Mouse (Mus musculus) Patski (cell line): Measurements from ENCODE around the gene Txnrd2. TPM values are rescaled to one million over a fixed set of nuclear protein-coding genes. Genes with fewer than 3 reads are reported as not detected.

Experiments used
- ATAC-seq: fragments of 100-300 bp; one replicate; pipeline ENCODE4 v1.8.0; 2021
- CTCF ChIA-PET: fragments of 350-600 bp; sonication (Branson Sonifier 250); formaldehyde crosslinking; loops from one replicate; lab custom pipeline; 2022; ENCODE audit warnings: inconsistent platforms; lab: Charles Lee
- POLR2A ChIA-PET: fragments of 350-600 bp; sonication (Branson Sonifier 250); formaldehyde crosslinking; loops from one replicate; lab custom pipeline; 2022; ENCODE audit warnings: antibody characterized with exemption, inconsistent platforms; lab: Charles Lee
- DNase-seq: peaks from one replicate; pipeline ENCODE4 v3.0.0-alpha.2; 2011; ENCODE audit warnings: low read depth, low spot score
- H3K27me3 ChIP-seq: fragments of 371-371 bp; one replicate; pipeline ENCODE4 v1.5.1; 2021
- CTCF ChIP-seq: fragments of 100-300 bp; IDR thresholded peaks from one replicate; pipeline ENCODE4 v1.5.1; 2021
- in situ Hi-C: fragments of 300-500 bp; cut with MboI; formaldehyde crosslinking; loops from 3 replicates; pipeline ENCODE4 v1.11.1; 2018; ENCODE audit warnings: low pct_unique_long_range_greater_than_20kb, mixed read lengths
- polyA plus RNA-seq: library from polyadenylated mRNA; unstranded; gene quantifications from one replicate; pipeline ENCODE4 v1.2.3, GENCODE M21; 2021

The Txnrd2 gene
- polyA plus RNA-seq, 1 experiment from 2014 or later: 25.2 TPM

DNA sequence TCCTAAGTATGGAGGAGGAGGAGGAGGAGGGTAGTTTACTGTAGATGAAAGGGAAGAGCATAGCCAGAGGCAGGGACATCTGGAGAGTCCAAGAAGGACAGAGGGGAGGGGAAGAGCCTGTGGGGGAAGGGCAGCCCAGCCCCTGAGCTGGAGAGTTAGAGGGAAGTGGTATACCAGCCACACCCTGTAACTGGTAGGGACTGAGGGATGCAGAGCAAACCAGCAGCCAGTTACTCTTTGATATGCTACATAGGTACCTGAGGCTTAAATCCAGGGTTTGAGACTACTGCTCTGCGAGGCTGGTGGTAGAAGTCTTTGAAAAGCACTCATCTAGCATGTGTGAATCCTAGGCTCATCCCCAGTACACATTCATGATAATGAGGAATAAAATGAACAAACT lies 64.7 kb downstream of the Txnrd2 start:
- no peak for TF ChIP-seq CTCF
- POLR2A ChIA-PET: interaction anchor here (1.1 kb wide), 1 partner anchor 11 kb away, joined by 6 read pairs; no protein-coding TSS in a partner anchor
- ATAC-seq (no peak), DNase-seq (no peak)
- CTCF ChIA-PET: no interaction called here
- in situ Hi-C loops: no loop called here
- H3K27me3 ChIP-seq: no peaks in the 10 kb centered on the region

DNA sequence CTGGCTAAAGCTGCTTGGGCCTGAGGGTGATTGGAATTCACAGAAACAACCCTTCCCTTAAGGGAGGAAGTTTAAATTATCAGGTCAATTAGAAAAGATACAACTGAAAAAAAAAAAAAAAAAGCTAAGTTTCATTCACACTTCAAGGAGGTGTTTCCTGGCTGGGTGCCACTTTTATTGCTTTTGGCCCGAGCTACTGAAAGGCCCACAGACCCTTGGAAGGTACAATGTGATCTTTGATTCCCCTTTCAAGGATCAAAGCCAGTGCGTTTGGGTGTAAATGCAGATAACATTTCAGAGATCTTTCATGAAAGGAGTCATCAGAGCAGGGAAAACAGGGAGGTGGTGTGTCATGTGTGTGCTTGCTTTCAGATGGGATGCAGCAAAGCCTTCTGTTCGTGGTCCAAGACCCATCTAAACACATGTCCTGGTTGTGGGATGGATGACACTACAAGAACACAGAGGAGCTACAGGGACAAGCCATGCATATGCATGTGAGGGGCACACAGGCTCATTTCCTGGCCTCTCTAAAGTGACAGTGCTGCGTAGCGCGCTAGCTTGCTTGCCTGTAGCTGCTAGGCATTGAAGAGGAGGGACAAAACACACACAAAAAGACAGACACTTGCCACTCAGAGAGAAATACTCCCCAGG lies 71.8 kb downstream of the Txnrd2 start:
- DNase-seq (no peak), ATAC-seq (peak; percentile 45)
- POLR2A ChIA-PET: interaction anchor here (1.1 kb wide), 1 partner anchor 18 kb away, joined by 3 read pairs; no protein-coding TSS in a partner anchor
- CTCF ChIA-PET: interaction anchor here (0.8 kb wide), 1 partner anchor 10 kb away, joined by 3 read pairs; no protein-coding TSS in a partner anchor
- H3K27me3 ChIP-seq: no peaks in the 10 kb centered on the region
- no peak for TF ChIP-seq CTCF
- in situ Hi-C loops: loop anchor here (5.0 kb wide), 1 partner anchor 46 kb away; no protein-coding TSS in a partner anchor

DNA sequence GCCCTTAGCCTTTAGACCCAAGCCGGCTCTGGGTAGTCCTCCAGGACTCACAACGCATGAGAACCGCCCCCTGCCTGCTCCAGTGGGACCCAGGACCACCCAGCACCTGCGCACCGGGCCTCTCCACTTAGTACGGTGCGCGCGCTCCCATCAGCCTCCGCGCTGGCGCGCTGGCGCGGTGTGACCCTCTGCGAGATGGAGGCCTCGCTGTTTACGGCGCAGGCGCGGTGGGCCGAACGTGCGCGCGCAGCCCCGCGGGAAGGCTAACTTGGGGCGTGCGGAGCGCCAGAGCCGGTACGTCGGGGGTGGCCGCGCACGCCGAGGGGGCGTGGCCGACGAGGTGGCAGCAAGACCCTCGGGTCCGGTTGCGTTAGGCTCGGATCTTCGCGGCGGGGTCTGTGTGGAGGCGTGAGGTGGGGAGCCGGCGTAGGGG lies 72.4 kb downstream of the Txnrd2 start, which contains the start of the genes Gnb1l and Rtl10:
TSS of gene Gnb1l (plus strand) at position 156 of the 433 bp plus-strand sequence.
TSS of gene Rtl10 (plus strand) at position 344 of the 433 bp plus-strand sequence.
- no peaks in the 10 kb centered on the region for H3K27me3 ChIP-seq
- TF ChIP-seq CTCF: no peak
- ATAC-seq (peak; percentile 93), DNase-seq (no peak)
- POLR2A ChIA-PET: interaction anchor here (1.0 to 1.1 kb wide), 2 partner anchors 16 to 19 kb away, joined by 3 read pairs; no protein-coding TSS in a partner anchor
- in situ Hi-C loops: loop anchor here (5.0 kb wide), 1 partner anchor 46 kb away; no protein-coding TSS in a partner anchor
- CTCF ChIA-PET: interaction anchor here (1.3 kb wide), 1 partner anchor 55 kb away, joined by 3 read pairs; no protein-coding TSS in a partner anchor

- CTCF ChIA-PET: interaction anchor here (0.9 to 1.3 kb wide), 2 partner anchors 9 to 55 kb away, joined by 3 read pairs; no protein-coding TSS in a partner anchor
These were observed 72.8 kb downstream of the Txnrd2 start for GRCm38 (mm10) chr16:18498996-18499395.

GRCm38 (mm10) chr16:18501531-18501930 lies 75.3 kb downstream of the Txnrd2 start:
- H3K27me3 ChIP-seq: no peaks in the 10 kb centered on the region
- DNase-seq (no peak), ATAC-seq (no peak)
- ChIA-PET CTCF (no interaction called here), POLR2A (interaction anchor here (0.6 kb wide), 1 partner anchor 11 kb away, joined by 6 read pairs; no protein-coding TSS in a partner anchor)
- in situ Hi-C loops: no loop called here
- TF ChIP-seq CTCF: no peak

More at GRCm38 (mm10) chr16:18498996-18499395, 72.8 kb downstream of the Txnrd2 start:
- in situ Hi-C loops: loop anchor here (5.0 kb wide), 1 partner anchor 47 kb away; no protein-coding TSS in a partner anchor
- DNase-seq (no peak), ATAC-seq (peak; percentile 34)
- POLR2A ChIA-PET: interaction anchor here (1.0 kb wide), 1 partner anchor 16 kb away, joined by 3 read pairs; no protein-coding TSS in a partner anchor
- TF ChIP-seq CTCF: no peak
- no peaks in the 10 kb centered on the region for H3K27me3 ChIP-seq

- POLR2A ChIA-PET: interaction anchor here (0.7 kb wide), 1 partner anchor 53 kb away, joined by 3 read pairs; no protein-coding TSS in a partner anchor
- DNase-seq (no peak), ATAC-seq (no peak)
- CTCF ChIA-PET: interaction anchor here (0.8 kb wide), 1 partner anchor 14 kb away, joined by 3 read pairs; no protein-coding TSS in a partner anchor
- no peaks in the 10 kb centered on the region for H3K27me3 ChIP-seq
- TF ChIP-seq CTCF: no peak
- in situ Hi-C loops: no loop called here
These were observed 77.6 kb downstream of the Txnrd2 start for GRCm38 (mm10) chr16:18503566-18504342.

DNA sequence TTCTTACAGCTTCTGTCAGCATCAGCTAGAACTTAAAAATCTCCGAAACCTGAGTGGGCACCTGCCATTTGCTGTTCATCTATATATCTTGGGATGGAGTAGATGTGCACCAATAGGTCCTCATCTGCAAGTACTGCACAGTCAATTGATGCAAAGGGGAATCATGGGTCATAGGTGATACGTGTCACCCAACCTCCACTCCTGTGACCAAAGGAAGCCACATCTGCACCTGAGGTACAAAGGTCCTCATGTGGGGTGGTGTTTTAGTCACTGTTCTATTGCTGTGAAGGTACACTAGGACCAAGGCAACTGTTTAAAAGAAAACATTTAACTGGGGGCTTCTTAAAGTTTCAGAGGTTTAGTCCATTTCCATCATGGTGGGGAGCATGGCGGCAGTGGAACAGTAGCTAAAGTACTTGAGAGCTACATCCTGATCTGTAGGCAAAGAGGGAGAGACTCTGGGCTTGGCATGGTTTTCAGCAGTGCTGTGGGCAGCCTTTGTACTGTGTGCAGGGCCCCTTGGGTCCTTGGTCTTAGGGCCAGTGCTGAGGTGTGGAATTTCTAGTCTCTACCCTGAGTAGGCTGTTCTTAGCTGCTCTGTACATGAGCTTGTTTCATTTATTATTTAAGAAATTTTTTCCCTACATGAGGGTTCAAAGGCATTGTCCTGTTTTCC lies 80.5 kb downstream of the Txnrd2 start:
- ATAC-seq (no peak), DNase-seq (no peak)
- ChIA-PET CTCF (interaction anchor here (1.0 to 2.3 kb wide), 3 partner anchors 11 to 112 kb away, joined by 3 to 11 read pairs (median 4); no protein-coding TSS in a partner anchor), POLR2A (no interaction called here)
- TF ChIP-seq CTCF: no peak
- in situ Hi-C loops: no loop called here
- H3K27me3 ChIP-seq: no peaks in the 10 kb centered on the region

GRCm38 (mm10) chr16:18507200-18507549 lies 81.0 kb downstream of the Txnrd2 start:
- no peaks in the 10 kb centered on the region for H3K27me3 ChIP-seq
- in situ Hi-C loops: no loop called here
- no peak for TF ChIP-seq CTCF
- no peak for ATAC-seq
- no peak for DNase-seq
- POLR2A ChIA-PET: no interaction called here
- CTCF ChIA-PET: interaction anchor here (1.1 to 2.3 kb wide), 3 partner anchors 9 to 12 kb away, joined by 3 to 11 read pairs (median 4); no protein-coding TSS in a partner anchor

GRCm38 (mm10) chr16:18511741-18512140 lies 85.6 kb downstream of the Txnrd2 start:
- ATAC-seq (no peak), DNase-seq (no peak)
- CTCF ChIA-PET: no interaction called here
- POLR2A ChIA-PET: no interaction called here
- TF ChIP-seq CTCF: no peak
- in situ Hi-C loops: loop anchor here (10.0 kb wide), 1 partner anchor 167 kb away; the partner anchor contains the start of genes Arvcf and Tango2
- H3K27me3 ChIP-seq: no peaks in the 10 kb centered on the region
